Mouse (Mus musculus) cerebellum, postnatal 10 days (tissue): ENCODE measurements around the gene Rimkla.

Experiments
- DNase-seq, 2 experiments: peaks; one replicate each; pipeline ENCODE4 v3.0.0; 2021; ENCODE audit warnings: mixed read lengths in 2 of 2

Rimkla gene

GRCm38 (mm10) chr4:119417270-119417669 lies 75.2 kb downstream of the Rimkla start:
- no peak for DNase-seq
